Mouse (Mus musculus) colon, adult 2 months (tissue): ENCODE data around the gene Elfn1. TPM values are rescaled to one million over a fixed set of nuclear protein-coding genes. Genes with fewer than 3 reads are reported as not detected.

Experiments used
- polyA plus RNA-seq: library from polyadenylated mRNA; depleted of rRNA; stranded (reverse); fragments of >200 nt; gene quantifications from 2 replicates; pipeline ENCODE4 v1.2.3, GENCODE M21; 2012; rRNA removed

Gene Elfn1
- 0.23 and 0.30 TPM in 2 replicates for polyA plus RNA-seq

DNA sequence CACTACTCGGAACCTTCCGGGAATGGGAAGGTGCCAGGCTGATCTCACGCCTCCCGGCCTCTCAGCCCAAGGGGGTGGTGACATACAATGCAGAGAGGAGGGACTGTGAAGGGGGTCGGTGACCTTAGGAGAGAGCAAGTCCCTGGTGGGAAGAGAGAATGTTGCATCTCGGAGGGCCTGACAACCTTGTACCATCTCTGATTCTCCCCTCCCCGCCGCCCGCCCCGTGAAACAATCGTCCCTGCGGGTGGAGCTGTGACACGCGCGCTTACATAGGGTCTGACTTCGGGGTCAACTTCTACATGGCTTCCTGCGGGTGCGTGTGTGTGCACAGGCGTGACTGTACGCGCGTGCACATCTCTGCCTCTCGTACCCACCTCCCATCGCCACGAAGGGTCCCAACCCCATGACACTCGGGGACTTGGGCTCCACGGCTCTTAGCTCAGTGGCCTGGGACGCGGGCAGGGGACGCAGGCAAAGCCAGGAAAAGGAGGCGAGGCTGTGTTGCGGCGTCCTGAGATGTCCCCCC lies at the start of gene Elfn1:
Elfn1 (plus strand) TSS at position 230 of the 529 bp plus-strand sequence.

Other genes starting within 250 kb of the Elfn1 start
- gene Micall2, start 171.6 kb upstream of the Elfn1 start, polyA plus RNA-seq, result 16.0 and 17.5 TPM in 2 replicates
- gene Ints1, start 132.3 kb upstream of the Elfn1 start, polyA plus RNA-seq, result 57.8 and 61.7 TPM in 2 replicates
- gene Mafk, start 116.4 kb upstream of the Elfn1 start, polyA plus RNA-seq, result 50.4 and 53.4 TPM in 2 replicates
- gene Tmem184a, start 88.0 kb upstream of the Elfn1 start, polyA plus RNA-seq, result 89.2 and 132 TPM in 2 replicates
- 0.33 TPM in 1 of 2 replicates, not detected in the other for gene Gm26938, start 81.5 kb upstream of the Elfn1 start, polyA plus RNA-seq
- 22.8 and 26.1 TPM in 2 replicates for gene Psmg3, start 81.1 kb upstream of the Elfn1 start, polyA plus RNA-seq